Mouse (Mus musculus) stomach, postnatal 0 days (tissue): ENCODE measurements around the gene Sh2d2a.

Source experiments
- CTCF ChIP-seq: IDR thresholded peaks from 2 replicates; pipeline ENCODE4 v1.5.1; 2016; ENCODE audit warnings: antibody characterized with exemption, low read depth, mild to moderate bottlenecking, moderate library complexity
- EP300 ChIP-seq: optimal IDR thresholded peaks from 2 replicates; pipeline ENCODE3; 2016; ENCODE audit warnings: antibody characterized with exemption

DNA sequence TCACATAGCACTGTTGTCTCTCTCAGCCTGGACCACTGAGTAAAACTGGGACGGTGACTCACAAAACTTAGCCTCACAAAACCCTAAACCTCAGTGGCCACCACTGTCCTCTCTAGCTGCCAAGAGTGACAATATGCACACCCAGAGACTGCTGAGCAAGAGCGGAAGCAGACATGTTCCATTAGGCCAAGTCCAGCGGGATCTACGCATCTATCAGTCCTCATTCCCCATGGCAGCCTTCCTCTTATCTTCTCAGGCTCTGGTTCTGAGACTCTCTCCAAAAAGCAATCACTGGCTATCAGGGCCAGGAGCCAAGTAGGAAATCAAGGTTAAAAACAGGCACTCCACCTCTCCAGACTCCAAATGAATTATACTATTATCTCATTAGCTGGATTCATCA is 31.2 kb downstream of the Sh2d2a start:
- TF ChIP-seq CTCF (no peak), EP300 (no peak)
